In the genomic region with DNA sequence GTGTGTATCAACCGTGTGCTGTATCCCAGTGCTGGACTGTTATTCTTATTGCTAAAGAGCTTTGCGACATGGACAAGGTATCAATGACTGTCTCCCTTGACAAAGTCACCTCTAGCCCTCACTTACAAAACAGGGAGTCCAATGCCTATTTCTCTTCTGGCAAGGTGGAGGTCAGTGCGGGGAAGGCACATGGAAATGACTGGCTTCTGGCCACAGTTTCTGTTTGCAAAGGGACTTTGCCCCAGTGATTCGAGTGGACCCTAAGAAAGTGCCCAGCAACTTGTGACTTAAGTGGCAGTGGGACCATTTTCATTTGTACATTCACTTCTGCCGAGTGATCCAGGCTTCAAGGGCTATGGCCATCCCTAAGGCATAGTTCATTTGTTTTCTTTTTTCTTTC, we compare ENCODE assay signal across 21 mouse cellular contexts. TPM values are rescaled to one million over a fixed set of nuclear protein-coding genes. Genes with fewer than 3 reads are reported as not detected.
A peak's percentile ranks its signal among the peaks of the same experiment; 100 is the strongest.
DNase-seq lines count a peak whose midpoint lies in the region; ATAC-seq and TF ChIP-seq lines count a peak whose summit lies in the region.
"Had no signal": no experiment of that assay in that cellular context is flagged by ENCODE, and none has a peak within 500 bp of the region (broad histone marks: within the 10 kb centered on the region; RNA-seq: fewer than 3 reads in every experiment).

No protein-coding gene starts in this region.

- peaks cover 51% of the 10 kb centered on the region for H3K4me1 ChIP-seq in kidney, adult 2 months (ENCODE audit: control insufficient read depth, insufficient read depth, low read length)
- peaks cover 85% of the 10 kb centered on the region for H3K4me1 ChIP-seq in kidney, embryonic 15.5 days
- peaks cover 85% of the 10 kb centered on the region for H3K4me1 ChIP-seq in neural tube, embryonic 13.5 days (replicated peaks)
- peaks cover 80% of the 10 kb centered on the region for H3K4me1 ChIP-seq in stomach, embryonic 16.5 days (ENCODE audit: control insufficient read depth, insufficient read depth, low read length)

- H3K9ac ChIP-seq in kidney, embryonic 15.5 days = no peak overlapping the region
- 0 out of 2 replicates have a peak overlapping the region, but pooled peaks have one; percentile 1 for H3K9ac ChIP-seq in neural tube, embryonic 13.5 days
- no peak overlapping the region for H3K9ac ChIP-seq in stomach, embryonic 16.5 days (ENCODE audit: low read length)
- H3K9ac ChIP-seq: forebrain, embryonic 15.5 days; limb, embryonic 15.5 days had no signal

- no peak for TF ChIP-seq CTCF in gastrocnemius, adult 2 months (IDR thresholded peaks at IDR 0.05)
- no peak for TF ChIP-seq CTCF in kidney, adult 2 months (conservative IDR thresholded peaks at IDR 0.05; ENCODE audit: insufficient read depth, insufficient read length, low read depth, low read length)

- no peak overlapping the region for H3K4me2 ChIP-seq in kidney, embryonic 15.5 days
- H3K4me2 ChIP-seq in neural tube, embryonic 13.5 days = no peak overlapping the region
- H3K4me2 ChIP-seq in stomach, embryonic 16.5 days (ENCODE audit: low read depth, low read length) = peak overlapping the region; percentile 13; the same call in 1 of the 2 replicates
- H3K4me2 ChIP-seq: forebrain, embryonic 15.5 days; limb, embryonic 15.5 days had no signal

- peak overlapping the region; percentile 72 for H3K27ac ChIP-seq in gastrocnemius, adult 2 months
- peak overlapping the region; percentile 62; the same call in 1 of the 2 replicates for H3K27ac ChIP-seq in kidney, adult 2 months (ENCODE audit: insufficient read depth, low read depth, low read length)
- H3K27ac ChIP-seq in kidney, embryonic 15.5 days = no peak overlapping the region
- H3K27ac ChIP-seq in neural tube, embryonic 13.5 days (replicated peaks) = no peak overlapping the region
- peak overlapping the region; percentile 98 for H3K27ac ChIP-seq in stomach, embryonic 16.5 days (ENCODE audit: low read length)
- H3K27ac ChIP-seq: forebrain, embryonic 15.5 days; limb, embryonic 15.5 days had no signal

- 41% methylated on average over 5 of the region's 5 CpGs for WGBS in kidney, adult 2 months
- WGBS in kidney, embryonic 15.5 days = 60% methylated on average over 5 of the region's 5 CpGs
- WGBS in neural tube, embryonic 13.5 days = 71% methylated on average over 5 of the region's 5 CpGs
- 43% methylated on average over 5 of the region's 5 CpGs for WGBS in stomach, embryonic 16.5 days

- intact Hi-C loops in gastrocnemius, adult 2 months (cut with DNase I) = no loop called here

- DNase-seq in gastrocnemius, adult 2 months = no peak
- no peak for DNase-seq in gastrocnemius, adult 8-10 months (ENCODE audit: low spot score in 2 of 2)
- DNase-seq in kidney, adult 2 months = peak; percentile 75
- no peak for DNase-seq in neural tube, embryonic 10.5 days (ENCODE audit: extremely low spot score, low spot score)
- DNase-seq in thymus, postnatal 14 days = no peak
- DNase-seq: adrenal gland, postnatal 14 days; cerebellum, adult 18-20 months; cerebellum, postnatal 36 days; heart, adult 18-20 months; heart, postnatal 4 days; midbrain, embryonic 14.5 days; retina, postnatal 1 day; right cerebral cortex, postnatal 4 days had no signal

- H3K36me3 ChIP-seq in kidney, adult 2 months (ENCODE audit: control insufficient read depth, insufficient read depth, low read length) = no peaks in the 10 kb centered on the region
- H3K36me3 ChIP-seq in kidney, embryonic 15.5 days = no peaks in the 10 kb centered on the region
- no peaks in the 10 kb centered on the region for H3K36me3 ChIP-seq in neural tube, embryonic 13.5 days
- H3K36me3 ChIP-seq in stomach, embryonic 16.5 days (ENCODE audit: control insufficient read depth, insufficient read depth, low read length) = no peaks in the 10 kb centered on the region
- H3K36me3 ChIP-seq: forebrain, embryonic 15.5 days; limb, embryonic 15.5 days had no signal

- no peak for TF ChIP-seq POLR2A in kidney, adult 2 months (IDR thresholded peaks at IDR 0.05; ENCODE audit: low read depth, low read length)

- H3K27me3 ChIP-seq in kidney, adult 2 months (replicated peaks; ENCODE audit: control insufficient read depth, insufficient read depth, low read length) = no peaks in the 10 kb centered on the region
- H3K27me3 ChIP-seq in kidney, embryonic 15.5 days = no peaks in the 10 kb centered on the region
- H3K27me3 ChIP-seq in neural tube, embryonic 13.5 days = no peaks in the 10 kb centered on the region
- no peaks in the 10 kb centered on the region for H3K27me3 ChIP-seq in stomach, embryonic 16.5 days (ENCODE audit: control insufficient read depth, insufficient read depth, low read length)
- H3K27me3 ChIP-seq: CH12.LX; forebrain, embryonic 15.5 days; limb, embryonic 15.5 days had no signal

- H3K4me3 ChIP-seq in gastrocnemius, adult 2 months = no peak overlapping the region
- H3K4me3 ChIP-seq in kidney, adult 2 months (ENCODE audit: insufficient read depth, low read depth, low read length) = no peak overlapping the region
- no peak overlapping the region for H3K4me3 ChIP-seq in kidney, embryonic 15.5 days (replicated peaks)
- no peak overlapping the region for H3K4me3 ChIP-seq in neural tube, embryonic 13.5 days
- no peak overlapping the region for H3K4me3 ChIP-seq in stomach, embryonic 16.5 days (replicated peaks; ENCODE audit: low read length)
- H3K4me3 ChIP-seq: forebrain, embryonic 15.5 days; limb, embryonic 15.5 days; myocyte had no signal

- ATAC-seq in kidney, embryonic 15.5 days (replicated peaks; ENCODE audit: low FRiP score) = no peak
- no peak for ATAC-seq in neural tube, embryonic 13.5 days (ENCODE audit: low read depth)
- ATAC-seq in stomach, embryonic 16.5 days (ENCODE audit: insufficient read depth, low FRiP score) = no peak
- ATAC-seq: forebrain, embryonic 15.5 days; hindbrain, embryonic 16.5 days had no signal

- no peaks in the 10 kb centered on the region for H3K9me3 ChIP-seq in kidney, embryonic 15.5 days (replicated peaks)
- no peaks in the 10 kb centered on the region for H3K9me3 ChIP-seq in neural tube, embryonic 13.5 days
- H3K9me3 ChIP-seq in stomach, embryonic 16.5 days (replicated peaks; ENCODE audit: control insufficient read depth, low read length) = no peaks in the 10 kb centered on the region
- H3K9me3 ChIP-seq: forebrain, embryonic 15.5 days; limb, embryonic 15.5 days had no signal

RNA-seq across cellular contexts. Expression of gene Rai1, which starts 5.6 kb away (rescaled TPM):
- 10 to 100 TPM; 23.8 to 27.3 TPM for total RNA-seq in gastrocnemius, adult 2 months (2021)
- 10 to 100 TPM; 18.0 to 25.7 (median 21.4) TPM for total RNA-seq in gastrocnemius, adult 8-10 months (2022)
- polyA plus RNA-seq in kidney, adult 2 months (2012; rRNA removed) = 26.1 and 29.2 TPM in 2 replicates
- 21.4 and 23.4 TPM in 2 replicates for polyA plus RNA-seq in kidney, embryonic 15.5 days (2015; fragmentation: Nextera tagmentation; extraction: Ambion mirVana)
- 29.9 and 30.0 TPM in 2 replicates for polyA plus RNA-seq in neural tube, embryonic 13.5 days (2015; fragmentation: Nextera tagmentation; extraction: Ambion mirVana)
- polyA plus RNA-seq in stomach, embryonic 16.5 days (2015; fragmentation: Nextera tagmentation; extraction: Ambion mirVana) = 13.9 and 16.1 TPM in 2 replicates

Comparison
In these comparisons a context has a peak if more than half of its experiments do, and no peak if none do; other contexts are left out.
1. H3K27ac ChIP-seq: peak in gastrocnemius, adult 2 months (single experiment), kidney, adult 2 months (single experiment) and stomach, embryonic 16.5 days (single experiment); none in kidney, embryonic 15.5 days (single experiment) and neural tube, embryonic 13.5 days (single experiment).